Mouse (Mus musculus) ovary, postnatal 36 days (tissue): ENCODE measurements around the gene Ptprs.

ENCODE experiments used
- DNase-seq: peaks from one replicate; pipeline ENCODE4 v3.0.0; 2022; ENCODE audit warnings: low spot score, mixed read lengths

Ptprs gene

GRCm38 (mm10) chr17:56379281-56379834 is 96.9 kb downstream of the Ptprs start:
- no peak for DNase-seq

GRCm38 (mm10) chr17:56374851-56375250 is 101.4 kb downstream of the Ptprs start:
- DNase-seq, result no peak

DNA sequence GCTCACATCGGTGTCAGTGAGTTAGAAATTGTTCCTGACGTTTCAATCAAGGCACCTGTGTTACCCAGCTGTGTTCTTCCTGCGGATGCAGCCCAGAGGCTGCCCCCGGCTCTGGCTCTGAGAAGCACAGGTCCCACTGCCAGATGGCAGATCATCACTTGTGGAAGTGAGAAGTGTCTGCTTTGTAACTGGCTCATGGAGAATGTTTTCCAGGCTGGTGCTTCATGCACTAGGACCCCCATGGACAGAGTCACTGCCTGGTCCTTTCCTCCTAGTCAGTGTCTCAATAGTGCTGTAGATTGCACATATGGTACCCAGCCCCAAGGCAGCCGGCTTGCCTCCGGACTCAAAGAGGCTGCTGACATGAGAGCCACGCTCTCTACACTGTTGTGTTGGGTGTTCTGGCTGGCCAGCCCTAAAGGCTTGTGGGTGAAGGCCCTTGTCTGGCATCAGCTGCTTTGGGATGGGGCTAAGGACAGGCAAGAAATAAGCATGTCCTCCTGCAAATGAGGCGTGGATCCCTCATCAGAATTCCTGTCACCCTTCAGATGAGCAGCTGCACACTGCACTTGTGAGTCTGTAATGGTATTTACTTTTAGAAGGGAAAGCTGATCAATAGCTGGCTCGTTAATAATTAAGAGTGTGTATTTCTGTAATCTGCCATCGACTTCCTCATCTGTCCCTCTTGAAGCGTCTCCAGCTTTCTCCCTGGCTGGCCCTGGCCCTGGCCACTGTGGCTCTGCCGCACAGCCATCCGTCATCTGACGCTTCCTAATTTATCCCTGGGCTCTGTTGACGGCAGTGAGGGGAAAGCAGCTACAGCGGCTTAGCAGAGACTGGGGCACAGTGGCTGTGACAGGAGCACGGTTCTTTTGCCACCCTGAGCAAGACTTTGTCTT is 102.9 kb downstream of the Ptprs start:
- DNase-seq, result no peak

GRCm38 (mm10) chr17:56372109-56372508 is 104.2 kb downstream of the Ptprs start:
- no peak for DNase-seq

- no peak for DNase-seq
Measured at GRCm38 (mm10) chr17:56371029-56371660, 105.1 kb downstream of the Ptprs start.

GRCm38 (mm10) chr17:56370090-56370489 is 106.2 kb downstream of the Ptprs start:
- no peak for DNase-seq

DNA sequence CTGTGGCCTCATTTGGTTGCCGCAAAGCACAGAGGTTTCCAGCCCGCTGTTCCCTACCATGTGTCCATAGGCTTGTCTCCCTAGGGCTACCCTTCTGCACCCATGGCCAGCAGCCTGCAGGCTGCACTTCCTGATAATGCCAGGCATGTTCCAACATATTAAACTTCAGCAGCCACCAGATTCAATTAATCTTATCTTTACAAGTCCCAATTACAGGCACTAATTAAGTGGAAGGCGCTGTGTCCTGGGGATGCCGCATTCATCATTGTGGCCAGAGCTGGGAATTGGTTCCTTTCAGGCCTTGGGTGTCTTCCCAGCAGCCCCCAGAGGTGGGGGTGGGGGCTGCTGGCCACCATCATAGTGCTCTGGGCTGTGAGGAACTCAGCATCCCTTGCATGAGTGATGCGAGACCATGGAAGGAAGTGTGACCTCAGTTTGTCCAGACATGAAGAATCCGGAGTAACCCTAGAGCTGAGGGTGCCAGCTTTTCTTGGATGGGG is 107.9 kb downstream of the Ptprs start:
- no peak for DNase-seq

DNA sequence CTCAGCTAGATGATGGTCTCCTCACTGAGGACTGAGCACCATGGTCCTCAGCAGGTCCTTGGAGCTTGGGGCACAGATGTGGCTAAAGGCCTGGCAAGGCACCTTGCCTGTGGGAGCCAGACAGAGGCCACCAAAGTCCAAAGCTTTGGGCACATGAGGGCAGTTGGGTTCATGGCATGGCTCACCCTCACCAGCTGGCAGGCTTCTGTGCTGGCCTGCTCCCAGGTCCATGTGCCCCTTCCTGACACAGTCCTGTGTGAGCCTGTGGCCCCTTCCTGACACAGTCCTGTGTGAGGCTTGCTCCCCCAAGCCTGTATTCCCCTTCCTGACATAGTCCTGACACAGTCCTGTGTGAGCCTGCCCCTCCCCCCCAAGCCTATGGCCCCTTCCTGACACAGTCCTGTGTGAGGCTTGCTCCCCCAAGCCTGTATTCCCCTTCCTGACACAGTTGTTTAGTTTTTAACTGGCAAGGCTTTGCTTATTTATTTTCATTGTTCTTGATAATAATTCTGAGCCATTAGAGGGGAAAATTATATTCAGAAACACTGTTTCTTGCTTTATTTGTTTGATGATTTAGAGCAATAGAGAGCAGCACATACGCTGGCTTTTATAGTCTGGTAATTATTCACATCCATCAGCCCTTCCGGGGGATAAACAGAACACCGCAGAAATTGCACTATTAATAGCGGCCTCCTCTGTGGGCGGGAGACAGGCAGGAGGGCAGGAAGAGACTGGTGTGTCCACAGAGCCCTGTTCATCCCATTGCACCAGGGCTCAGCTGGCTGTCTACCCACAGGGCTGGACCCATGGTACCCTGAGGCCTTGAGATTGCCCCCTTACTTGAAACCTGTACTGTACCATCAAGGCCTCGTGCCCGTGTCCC is 110.3 kb downstream of the Ptprs start:
- no peak for DNase-seq
